Mouse (Mus musculus) frontal cortex, postnatal 36 days (tissue): Measurements from ENCODE around the gene Akap11.
A peak's percentile ranks its signal among the peaks of the same experiment; 100 is the strongest.

Experiments
- DNase-seq, 2 experiments: peaks; one replicate each; pipeline ENCODE4 v3.0.0; 2022; ENCODE audit warnings: low spot score in 2 of 2

Gene Akap11

DNA sequence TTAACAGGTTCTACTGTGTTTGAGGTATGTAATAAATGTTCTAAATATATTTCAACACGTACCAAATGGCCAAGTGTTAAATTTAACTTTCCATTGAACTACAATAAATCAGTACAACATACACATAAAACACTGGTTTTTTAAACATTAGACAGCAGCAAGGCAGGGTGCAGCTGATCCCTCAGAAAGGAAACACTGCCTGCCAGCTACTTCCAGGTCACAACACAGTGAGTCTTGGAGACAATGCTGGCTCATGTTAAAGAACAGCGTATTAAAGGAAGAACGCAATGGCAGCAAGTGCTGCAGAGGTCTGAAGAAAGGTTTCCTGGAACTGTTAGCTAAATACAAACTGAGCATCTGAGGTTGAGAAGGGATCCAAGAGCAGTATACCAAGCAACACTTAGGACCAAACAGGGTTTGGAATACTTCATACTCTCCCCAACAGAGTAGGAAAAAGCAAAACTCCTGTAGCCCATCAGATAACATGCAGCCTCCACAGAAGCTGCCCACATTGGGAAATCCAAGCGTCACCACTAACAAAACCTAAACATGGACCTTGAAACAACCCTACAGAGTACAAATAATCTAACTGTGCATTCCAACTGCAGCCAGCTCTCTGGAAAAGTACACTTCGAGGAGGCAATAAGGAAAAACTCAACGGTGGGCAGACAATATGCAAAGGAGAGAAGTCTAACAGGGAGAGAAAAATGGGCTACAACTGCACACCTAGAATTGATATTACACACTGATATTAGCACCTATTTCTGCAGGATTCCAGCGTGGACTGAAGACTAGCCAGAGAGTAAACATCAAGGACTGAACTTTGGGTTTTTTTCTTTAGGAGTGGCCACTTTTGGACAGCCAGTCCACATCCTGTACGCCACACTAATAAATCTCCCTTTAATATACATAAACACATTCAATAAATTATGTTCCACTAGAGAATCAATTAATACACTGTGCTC lies 7.9 kb downstream of the Akap11 start:
- no peak for DNase-seq

DNA sequence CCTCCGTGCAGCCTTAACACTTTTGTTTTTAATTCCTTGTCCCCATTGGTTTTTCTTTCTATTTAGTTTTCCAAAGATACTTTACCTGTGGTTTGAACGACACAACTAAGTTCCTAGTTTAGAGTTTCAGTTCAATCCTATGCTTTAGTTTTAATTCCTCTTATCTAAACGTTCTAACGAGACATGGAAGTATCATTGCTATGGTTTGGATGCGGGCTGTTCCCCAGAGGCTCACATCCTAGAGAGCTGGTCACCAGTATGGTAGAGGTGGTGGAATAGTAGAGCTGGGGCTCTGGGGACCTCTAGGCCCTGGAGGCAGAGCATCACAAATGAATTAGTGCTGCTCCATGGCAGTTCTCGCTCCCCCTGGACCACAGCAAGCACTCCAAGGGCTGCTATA lies 9.7 kb downstream of the Akap11 start:
- no peak for DNase-seq

DNA sequence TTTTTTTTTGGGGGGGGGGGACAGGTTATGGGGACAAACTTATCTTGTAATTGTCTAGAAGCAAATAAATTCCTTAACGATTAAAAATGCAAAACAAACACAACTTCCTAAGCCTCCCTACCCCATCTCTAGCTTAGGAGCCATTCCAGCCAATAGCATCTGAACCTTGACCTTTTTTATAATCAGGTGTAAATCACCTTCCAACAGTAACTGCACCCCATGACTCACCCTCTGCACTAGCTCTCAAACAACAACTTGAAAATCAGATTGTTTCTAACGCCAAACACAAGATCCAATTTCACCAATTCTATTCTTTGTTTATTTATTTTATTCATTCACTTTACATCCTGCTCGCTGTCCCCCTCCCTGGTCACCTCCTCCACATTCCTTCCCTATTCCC lies 10.1 kb downstream of the Akap11 start:
- DNase-seq = no peak

DNA sequence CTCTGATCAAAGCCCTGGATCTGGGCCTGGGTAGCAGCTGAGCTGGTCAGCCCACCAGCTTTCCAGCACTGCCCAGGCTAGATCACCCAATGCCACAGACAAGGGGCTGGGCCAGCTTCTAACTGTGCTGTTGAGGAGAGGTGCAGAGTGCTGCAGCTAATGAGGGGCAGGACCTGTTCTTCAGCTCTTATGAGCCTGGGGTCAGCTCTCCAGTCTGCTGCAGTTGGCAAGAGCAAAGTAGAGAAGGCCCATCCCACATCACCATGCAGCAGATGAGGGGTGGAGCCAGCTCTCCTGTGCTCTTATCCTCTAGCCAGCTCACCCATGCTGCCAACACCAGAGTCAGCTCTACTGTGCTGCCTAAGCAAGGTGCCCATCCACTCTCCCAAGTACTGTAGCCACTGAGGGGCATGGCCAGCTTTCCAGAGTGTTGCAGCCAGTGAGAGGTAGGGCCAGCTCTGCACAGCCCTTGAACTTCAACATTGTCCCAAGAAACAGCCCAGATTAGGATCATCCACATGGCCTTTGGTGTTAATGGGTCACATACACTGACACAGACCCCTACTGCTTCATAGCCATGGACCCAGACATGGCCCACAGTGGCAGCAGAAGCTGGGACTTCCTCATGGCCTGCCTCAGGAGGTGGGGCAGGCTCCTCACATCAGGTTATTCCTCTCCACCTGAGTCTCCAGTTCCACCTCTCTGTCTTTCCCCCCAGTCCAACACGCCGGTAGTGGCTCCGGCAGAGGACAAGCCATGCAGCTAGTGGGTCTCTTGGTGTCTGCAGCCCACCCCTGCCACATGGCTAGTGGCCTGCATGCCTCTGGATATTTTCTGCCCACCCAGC lies 10.8 kb downstream of the Akap11 start:
- DNase-seq = no peak

DNA sequence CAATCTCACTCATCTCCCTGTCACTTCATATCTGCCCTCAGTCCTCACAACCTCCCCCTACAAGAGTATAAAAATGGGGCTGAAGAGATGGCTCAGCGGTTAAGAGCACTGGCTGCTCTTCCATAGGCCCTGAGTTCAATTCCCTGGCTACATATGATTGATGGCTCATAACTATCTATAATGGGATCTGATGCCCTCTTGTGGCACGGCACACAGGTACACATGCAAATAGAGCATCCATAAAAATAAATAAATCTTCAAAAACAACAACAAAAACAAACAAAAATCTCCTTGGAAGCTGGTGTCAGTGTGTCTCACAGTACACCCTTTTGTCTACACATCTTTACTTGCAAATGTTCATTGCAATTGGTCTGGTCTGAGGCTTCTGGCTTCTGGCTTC lies 11.5 kb downstream of the Akap11 start:
- no peak for DNase-seq

DNA sequence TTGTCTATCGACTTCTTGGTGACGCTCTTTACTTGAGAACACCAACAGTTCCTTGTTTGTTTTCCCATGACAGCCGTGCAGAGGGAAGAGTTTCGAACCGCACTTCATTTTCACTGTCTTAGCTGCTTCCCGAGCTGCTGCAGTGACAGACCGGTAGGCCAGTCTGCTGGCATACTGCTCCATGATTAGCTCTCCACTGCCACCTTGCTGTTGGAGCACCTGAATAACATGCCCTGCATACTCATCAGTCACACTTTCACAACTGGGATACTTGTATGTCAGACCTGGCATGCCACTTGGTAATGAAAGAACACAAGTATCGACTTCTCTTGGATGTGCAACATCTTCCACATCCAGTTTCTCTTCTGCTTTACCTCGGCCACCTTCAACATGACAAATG lies 25.9 kb downstream of the Akap11 start:
- DNase-seq = no peak

DNA sequence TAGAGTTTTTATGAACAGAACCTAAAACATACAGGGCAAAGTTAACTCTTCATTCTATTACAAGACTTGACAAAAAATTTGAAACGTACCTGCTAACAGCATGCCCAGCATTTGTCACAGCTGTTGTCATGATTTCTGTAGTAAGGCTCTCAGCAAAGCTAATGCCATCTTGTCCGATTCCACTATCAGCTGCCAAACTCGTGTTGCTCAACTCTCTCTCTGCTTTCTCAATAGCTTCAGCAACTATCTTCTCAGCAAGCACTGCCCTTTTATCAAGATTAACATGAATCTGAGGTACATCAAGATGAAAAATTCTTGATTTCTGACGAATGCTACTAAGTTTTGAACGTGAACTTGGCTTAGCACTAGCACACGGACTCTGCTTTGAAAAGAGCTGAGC lies 26.8 kb downstream of the Akap11 start:
- DNase-seq = no peak

DNA sequence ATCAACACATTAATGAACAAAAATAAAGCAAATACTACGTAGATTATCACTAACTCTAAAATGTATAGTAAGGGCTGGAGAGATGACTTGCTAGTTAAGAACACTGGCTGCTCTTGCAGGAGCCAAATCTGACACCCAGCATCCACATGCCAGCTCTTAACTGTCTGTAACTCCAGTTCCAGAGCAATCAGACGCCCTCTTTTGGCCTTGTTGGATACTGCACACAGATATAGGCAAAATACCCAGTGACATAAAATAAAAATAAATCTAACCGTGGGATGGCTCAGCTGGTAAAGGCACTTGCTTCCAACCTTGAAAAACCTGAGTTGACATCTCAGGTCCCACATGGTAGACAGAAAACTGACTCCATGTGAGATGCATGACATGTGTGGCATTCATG lies 36.0 kb downstream of the Akap11 start:
- no peak for DNase-seq

DNA sequence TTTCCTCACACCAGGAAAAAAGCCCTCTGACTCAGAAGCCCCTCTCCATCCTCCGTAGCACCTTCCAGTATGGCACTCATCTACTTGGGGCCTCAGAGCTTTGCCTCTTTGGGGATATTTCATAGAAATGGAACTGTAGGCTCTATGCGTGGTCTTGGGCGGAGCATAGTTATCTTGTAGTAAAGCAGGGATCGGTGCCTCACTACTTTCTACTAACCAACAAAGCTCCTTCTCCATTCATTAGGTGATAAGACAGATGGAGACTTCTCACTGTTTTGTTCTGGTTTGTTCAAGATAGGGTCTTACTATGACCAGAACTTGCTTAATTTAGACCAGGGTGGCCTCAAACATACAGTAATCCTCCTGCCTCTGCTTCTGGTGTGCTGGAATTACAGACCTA lies 39.9 kb downstream of the Akap11 start:
- no peak for DNase-seq

DNA sequence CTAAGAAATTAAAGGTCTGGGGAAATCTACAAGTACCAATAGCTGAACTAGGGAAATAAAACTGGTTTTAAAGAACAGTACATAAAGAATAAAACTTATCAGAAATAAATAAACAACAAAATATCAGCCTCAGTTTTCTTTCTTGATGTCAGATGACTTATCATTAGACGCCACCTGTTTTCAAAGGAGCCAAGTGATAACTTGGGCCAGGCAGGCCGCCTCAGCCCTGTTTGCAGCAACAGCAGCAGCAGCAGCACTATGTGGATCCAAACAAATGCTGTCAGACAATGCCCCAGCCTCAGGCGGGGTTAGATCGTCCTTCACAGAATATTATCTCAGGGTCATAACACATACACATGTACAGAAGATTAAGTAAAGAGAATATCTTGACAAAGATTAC lies 41.4 kb downstream of the Akap11 start:
- DNase-seq = no peak

DNA sequence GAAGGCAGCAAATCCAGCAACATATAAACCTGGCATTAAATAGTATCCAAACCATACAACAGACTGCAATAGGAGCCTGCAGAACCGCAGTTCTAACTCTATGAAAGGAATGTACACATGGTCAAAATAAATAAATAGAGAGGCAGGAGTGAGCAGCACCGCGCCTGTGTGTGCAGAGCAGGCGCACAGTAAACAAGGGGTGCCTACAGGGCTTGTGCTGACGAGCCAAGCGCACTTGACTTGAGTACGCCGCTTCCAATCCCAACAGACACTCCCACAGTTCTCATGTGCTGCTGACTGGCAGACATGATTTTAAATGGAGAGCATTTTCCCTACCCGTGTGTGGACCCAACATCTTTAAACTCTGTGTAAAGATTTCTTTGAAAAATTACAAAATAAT lies 44.0 kb downstream of the Akap11 start:
- DNase-seq = no peak

DNA sequence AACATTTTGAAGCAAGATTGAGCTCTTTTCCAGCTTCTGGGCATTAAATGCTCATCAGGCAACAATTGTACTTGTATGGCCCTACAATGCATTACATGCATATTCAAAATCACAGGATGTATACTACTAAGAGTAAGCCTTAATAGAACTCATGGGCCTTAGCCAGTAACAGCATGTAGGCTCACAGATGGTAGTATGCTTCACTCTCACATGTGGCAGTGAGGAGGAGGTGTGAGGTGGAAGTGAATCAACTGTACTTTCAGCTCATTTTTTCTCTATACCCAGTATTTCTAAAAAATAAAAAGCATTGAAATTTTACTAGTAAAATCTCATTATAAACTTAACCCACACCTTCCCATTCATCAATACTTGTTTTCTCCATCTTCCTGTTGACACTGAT lies 45.2 kb downstream of the Akap11 start:
- DNase-seq = peak; percentile 60 to 83

DNA sequence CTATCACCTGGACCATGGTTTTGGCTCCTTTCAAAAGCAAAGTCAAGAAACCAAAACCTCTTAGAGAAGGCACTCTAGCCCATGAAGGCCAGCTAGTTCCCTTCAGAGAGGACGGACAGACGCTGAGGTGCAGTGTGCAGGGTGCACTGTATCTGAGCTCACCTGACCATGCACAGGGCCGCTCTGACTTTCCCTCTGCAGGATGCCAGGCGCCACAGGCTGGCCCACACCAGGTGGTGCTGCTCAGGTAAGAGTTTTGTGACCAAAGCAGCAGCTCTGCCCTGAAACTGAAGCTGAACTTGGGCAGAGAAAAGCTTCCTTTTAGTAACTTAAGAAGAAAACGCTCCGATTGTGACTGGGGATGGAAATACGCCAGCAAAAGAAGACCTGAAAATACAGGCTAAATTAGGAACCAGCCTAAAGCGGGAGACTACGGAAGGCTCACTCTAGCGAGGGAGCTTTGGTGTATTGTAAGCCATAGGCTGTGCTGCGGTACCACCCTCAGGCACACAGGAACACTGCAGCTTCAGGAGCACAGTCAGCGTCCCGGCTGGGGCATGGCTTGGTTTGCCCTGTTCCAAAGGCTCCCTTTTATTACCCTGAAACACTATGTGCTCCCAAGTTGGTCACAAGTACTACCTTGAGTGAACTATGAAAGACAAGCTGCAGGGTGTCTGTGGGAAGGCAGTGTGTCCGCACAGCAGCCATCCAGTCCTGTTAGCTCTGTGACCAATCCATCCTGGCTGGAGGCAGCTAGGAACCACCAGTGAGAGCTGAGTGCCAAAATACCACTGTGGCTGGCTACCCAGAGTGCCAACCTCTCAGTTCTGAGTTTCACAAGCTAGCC lies 54.0 kb downstream of the Akap11 start:
- peak; percentile 55 to 72 for DNase-seq

DNA sequence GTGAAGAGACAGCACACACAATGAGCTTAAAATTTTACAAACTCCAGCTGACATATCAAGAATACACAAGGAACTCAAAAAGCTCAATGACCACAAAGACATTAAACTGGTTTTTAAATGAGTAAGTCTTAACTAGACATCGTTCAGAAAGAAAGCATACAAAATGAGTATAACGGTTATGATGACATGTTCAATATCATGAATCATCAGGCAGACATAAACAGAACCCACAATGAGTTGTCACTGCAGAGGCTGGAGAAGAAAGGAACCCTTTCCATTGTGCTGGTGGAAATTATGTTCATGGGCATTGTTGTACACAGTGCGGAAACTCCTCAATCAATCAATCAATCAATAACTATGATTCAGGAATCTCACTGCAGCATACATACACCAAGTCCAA lies 62.5 kb downstream of the Akap11 start:
- DNase-seq = no peak

DNA sequence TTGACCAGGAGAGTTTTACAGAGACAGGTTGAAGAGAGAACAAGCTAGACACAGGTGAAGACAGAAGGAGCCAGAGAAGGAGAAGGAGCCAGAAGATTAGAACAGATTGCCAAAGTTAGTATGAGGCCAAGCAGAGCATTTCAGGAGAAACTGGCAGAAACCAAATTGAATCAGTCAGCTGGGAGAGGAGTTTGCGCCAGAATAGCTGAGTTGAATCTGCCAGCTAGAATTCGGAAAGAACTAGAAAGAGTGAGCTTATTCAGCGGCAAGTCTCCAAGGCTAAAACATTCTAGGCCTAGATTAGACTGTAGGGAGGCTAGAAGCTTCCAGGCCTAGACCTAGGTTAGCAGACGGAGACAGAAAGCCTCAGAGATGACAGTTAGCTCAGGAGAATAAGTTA lies 65.9 kb downstream of the Akap11 start:
- no peak for DNase-seq

DNA sequence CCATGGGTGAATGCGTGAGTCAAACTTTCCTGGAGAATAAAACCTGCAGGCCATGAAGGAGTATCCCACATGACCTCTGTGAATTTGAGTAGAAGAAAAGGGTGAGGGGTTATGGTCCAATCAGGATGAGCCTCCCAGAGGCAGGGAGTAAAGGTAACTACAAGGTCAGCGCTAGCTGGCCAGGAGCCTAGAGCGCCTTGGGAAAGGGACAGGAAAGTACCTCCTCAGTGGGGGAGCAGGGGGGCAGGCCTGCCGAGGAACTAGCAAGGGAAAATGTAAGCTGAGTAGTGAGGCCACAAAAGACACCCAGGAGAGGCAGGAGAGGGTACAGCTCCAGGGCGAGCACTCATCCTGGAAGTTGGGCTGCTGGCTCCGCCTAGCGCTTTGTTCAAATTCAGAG lies 67.6 kb downstream of the Akap11 start:
- no peak for DNase-seq

DNA sequence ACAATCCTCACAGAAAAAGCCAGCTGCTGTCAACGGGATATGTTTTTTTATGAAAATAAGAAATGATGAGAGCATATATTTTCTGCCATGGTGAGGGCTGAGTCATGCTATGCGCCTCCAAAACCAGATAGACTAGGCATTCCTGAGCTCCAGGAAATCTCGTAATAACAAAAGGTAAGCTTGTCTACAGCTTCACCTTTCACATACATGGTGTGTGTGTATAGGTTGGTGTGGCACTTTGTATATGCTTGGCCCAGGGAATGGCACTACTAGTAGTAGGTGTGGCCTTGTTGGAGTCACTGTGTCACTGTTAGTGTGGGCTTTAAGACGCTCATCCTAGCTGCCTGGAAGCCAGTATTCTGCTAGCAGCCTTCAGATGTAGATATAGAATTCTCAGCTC lies 68.6 kb downstream of the Akap11 start:
- no peak for DNase-seq

DNA sequence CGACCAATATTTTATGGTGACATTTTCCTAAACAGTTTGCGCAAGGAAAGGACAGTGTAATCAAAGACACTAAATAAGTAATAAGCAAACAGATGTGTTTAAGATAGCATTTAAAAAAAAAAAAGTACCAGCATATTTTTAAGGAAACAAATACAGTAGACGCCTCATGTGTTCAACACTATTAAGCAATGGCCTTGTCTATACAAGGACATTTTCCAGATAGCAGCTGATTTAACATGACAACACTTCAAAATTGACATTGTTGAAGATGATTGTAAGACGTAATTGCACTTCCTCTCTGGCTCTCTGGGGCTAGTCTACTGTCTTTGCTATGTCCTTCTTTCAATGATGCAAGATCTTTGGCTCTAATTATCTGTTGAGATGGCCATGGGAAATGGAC lies 72.3 kb downstream of the Akap11 start:
- DNase-seq = no peak

DNA sequence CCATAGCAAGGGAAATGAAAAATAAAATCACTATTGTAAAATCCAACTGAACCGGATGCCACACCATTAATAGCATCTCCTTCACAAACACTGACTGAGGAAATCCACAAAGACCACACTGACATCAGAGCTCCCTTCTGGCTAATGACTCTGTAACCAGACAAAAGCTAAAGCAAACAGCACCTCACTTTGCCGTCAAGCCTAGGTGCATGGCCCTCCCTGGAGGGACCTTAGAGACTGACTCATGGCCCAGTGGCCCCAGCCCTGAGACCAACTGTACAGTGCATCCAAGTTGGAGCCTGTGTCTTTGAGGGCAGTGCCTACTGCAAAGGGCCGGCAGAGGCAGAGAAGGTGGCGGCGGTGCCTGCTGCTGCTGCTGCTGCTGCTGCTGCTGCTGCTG lies 77.5 kb downstream of the Akap11 start:
- no peak for DNase-seq

DNA sequence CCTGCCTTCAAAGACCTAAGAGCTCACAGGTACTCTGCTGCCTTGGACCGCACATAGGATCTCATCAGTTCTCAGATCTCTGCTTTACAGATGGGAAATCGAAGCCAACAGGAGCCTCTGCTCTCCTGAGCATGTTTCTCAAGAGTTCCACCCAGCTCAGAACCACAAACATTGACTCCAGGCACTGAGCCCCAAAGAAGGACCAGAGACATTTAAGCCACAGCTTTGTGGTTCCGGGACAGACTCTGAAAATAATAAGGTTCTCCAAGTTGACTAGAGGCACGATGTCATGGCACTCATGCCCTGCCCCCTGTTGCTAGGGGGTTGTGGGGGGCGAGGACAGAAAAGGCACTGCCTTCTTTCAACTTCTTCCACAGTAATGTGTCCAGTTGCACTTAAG lies 77.9 kb downstream of the Akap11 start:
- no peak for DNase-seq

DNA sequence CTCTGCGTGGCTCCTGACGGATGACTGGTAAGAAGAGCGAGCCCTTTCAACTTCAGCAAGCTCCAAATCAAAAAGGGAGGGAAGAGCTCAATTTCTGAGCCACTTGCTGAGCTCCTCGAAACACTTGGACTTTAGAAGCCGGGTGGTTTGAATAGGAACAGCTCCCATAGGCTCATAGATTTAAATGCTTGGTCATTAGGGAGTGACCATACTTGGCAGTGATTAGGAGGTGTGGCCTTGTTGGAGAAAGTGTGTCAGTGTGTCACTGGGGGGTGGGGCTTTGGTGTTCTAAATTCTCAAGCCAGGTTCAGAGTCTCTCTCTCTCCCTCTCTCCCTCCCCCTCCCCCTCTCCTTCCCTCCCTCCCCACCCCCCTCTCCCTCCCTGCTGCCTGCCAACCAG lies 81.6 kb downstream of the Akap11 start:
- DNase-seq = no peak

DNA sequence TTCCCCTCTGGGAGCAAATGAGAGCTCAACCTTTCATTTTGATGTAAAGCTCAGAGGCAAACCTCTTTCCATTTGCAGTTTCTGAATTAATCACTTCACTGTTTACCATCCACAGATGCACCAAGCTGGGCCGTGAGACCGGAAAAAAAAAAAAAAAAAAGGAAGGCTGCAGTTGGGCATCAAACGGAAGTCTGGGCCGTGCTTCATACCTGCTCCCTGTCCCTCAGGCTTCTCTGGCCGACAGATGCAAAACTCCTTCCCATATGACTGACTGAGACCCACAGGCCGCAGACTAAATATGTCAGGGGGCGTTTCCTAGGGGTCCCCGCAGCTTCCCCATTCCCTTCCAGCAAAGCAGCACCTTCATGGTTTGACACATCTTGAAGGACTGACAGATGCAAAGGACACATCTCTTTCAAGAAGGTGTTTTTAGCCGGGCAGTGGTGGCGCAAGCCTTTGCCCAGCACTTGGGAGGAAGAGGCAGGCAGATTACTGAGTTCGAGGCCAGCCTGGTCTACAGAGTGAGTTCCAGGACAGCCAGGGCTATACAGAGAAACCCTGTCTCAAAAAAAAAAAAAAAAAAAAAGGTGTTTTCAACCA lies 87.7 kb downstream of the Akap11 start:
- DNase-seq = no peak
